Mouse (Mus musculus) heart, embryonic 12.5 days (tissue): ENCODE results near the gene Grem1. TPM values are rescaled to one million over a fixed set of nuclear protein-coding genes. Genes with fewer than 3 reads are reported as not detected.

Source experiments
- ATAC-seq: fragments of 200-750 bp; cut with Nextera tagmentation; 2 replicates; pipeline ENCODE4 v1.8.0; 2017; ENCODE audit warnings: moderate TSS enrichment, moderate library complexity; ENCODE audit not compliant: insufficient number of reproducible peaks, low FRiP score
- H3K27ac ChIP-seq: fragments of 300-500 bp; sonication (generic); 2 replicates; pipeline ENCODE4 v1.5.1; 2016; ENCODE audit warnings: mild to moderate bottlenecking, moderate library complexity; ENCODE audit not compliant: poor library complexity, severe bottlenecking
- H3K27me3 ChIP-seq: fragments of 300-500 bp; sonication (generic); replicated peaks from 2 replicates; pipeline ENCODE4 v1.6.1; 2016; ENCODE audit warnings: mild to moderate bottlenecking, moderate library complexity
- H3K36me3 ChIP-seq: fragments of 300-500 bp; sonication (generic); 2 replicates; pipeline ENCODE4 v1.6.1; 2016; ENCODE audit warnings: mild to moderate bottlenecking, moderate library complexity
- H3K4me1 ChIP-seq: fragments of 300-500 bp; sonication (generic); replicated peaks from 2 replicates; pipeline ENCODE4 v1.6.1; 2016; ENCODE audit warnings: mild to moderate bottlenecking
- H3K4me2 ChIP-seq: fragments of 300-500 bp; sonication (generic); 2 replicates; pipeline ENCODE4 v1.6.1; 2016; ENCODE audit warnings: mild to moderate bottlenecking, moderate library complexity
- H3K4me3 ChIP-seq: fragments of 300-500 bp; sonication (generic); 2 replicates; pipeline ENCODE4 v1.5.1; 2016; ENCODE audit warnings: mild to moderate bottlenecking
- H3K9ac ChIP-seq: fragments of 300-500 bp; sonication (generic); 2 replicates; pipeline ENCODE4 v1.6.1; 2016; ENCODE audit warnings: mild to moderate bottlenecking, moderate library complexity
- H3K9me3 ChIP-seq: fragments of 300-500 bp; sonication (generic); replicated peaks from 2 replicates; pipeline ENCODE4 v1.6.1; 2016; ENCODE audit warnings: mild to moderate bottlenecking, moderate library complexity
- WGBS: fragments of 180-500 bp; shearing (Covaris S2); methylation state at CpG from one replicate; pipeline ENCODE4 v1.1.7; 2016; 5-methylcytosine and 5-hydroxymethylcytosine counted together
- polyA plus RNA-seq: library from polyadenylated mRNA; unstranded; fragments of >200 nt; fragmentation: Nextera tagmentation; extraction: Ambion mirVana; gene quantifications from 2 replicates; pipeline ENCODE4 v1.2.1, GENCODE M21; 2016

Grem1 gene
- polyA plus RNA-seq, 1 experiment from 2014 or later: not detected

- no peak overlapping the region for H3K4me3 ChIP-seq
- no peak overlapping the region for H3K9ac ChIP-seq
- no peak overlapping the region for H3K27ac ChIP-seq
- 41% methylated on average over 3 of the region's 3 CpGs for WGBS
- H3K36me3 ChIP-seq: no peaks in the 10 kb centered on the region
- 0 out of 2 replicates have a peak, but pooled peaks cover 3% of the 10 kb centered on the region for H3K27me3 ChIP-seq
- H3K4me1 ChIP-seq: no peaks in the 10 kb centered on the region
- H3K9me3 ChIP-seq: no peaks in the 10 kb centered on the region
- no peak for ATAC-seq
- H3K4me2 ChIP-seq: no peak overlapping the region
Observed at GRCm38 (mm10) chr2:113784851-113785250, 26.4 kb upstream of the Grem1 start.

DNA sequence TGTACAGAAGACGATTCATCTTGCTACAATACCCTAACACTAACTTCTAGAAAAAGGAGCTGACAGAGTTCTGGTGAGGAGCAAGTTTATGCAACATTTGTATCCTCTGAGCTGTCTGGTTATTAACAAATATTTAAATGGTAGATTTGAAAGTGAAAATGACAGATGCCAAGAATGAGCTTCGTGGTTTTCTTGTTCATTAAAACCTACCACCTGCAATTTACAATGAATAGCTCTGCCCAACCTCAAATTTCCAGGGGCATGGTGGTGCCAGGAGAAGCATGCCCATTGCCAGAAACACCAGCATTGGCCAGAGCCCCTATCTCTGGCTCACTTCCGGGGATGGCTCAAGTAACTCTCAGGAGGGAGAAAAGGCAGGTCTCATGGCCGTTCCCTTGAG is 23.1 kb upstream of the Grem1 start:
- Histone ChIP-seq H3K27me3 (0 out of 2 replicates have a peak, but pooled peaks cover 3% of the 10 kb centered on the region), H3K4me3 (no peak overlapping the region), H3K27ac (no peak overlapping the region), H3K36me3 (no peaks in the 10 kb centered on the region), H3K4me2 (no peak overlapping the region), H3K4me1 (no peaks in the 10 kb centered on the region), H3K9ac (no peak overlapping the region), H3K9me3 (no peaks in the 10 kb centered on the region)
- 71% methylated on average over 4 of the region's 4 CpGs for WGBS
- ATAC-seq: no peak

GRCm38 (mm10) chr2:113781107-113781506 is 22.7 kb upstream of the Grem1 start:
- H3K27me3 ChIP-seq: 0 out of 2 replicates have a peak, but pooled peaks cover 3% of the 10 kb centered on the region
- no peak overlapping the region for H3K9ac ChIP-seq
- no peak for ATAC-seq

DNA sequence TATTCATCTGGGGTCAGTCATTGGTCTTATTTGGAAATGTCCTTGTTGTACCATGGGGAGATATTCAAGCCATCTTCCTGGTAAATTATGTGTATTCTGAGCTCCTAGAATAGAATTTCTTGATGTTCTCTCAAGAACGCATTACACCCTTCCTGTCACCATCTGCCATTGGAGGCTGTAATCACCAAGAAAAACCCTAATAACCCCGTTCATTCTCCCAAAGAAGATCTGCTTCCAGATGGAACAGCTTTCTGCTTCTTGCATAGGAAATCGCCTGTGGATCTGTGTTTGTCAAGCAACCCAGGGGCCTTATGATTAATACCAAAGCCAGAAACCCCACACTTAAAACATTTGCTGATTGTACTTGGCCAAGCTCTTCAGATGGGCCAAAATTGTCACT is 20.9 kb upstream of the Grem1 start:
- H3K27ac ChIP-seq: no peak overlapping the region
- H3K4me3 ChIP-seq: no peak overlapping the region
- no peaks in the 10 kb centered on the region for H3K36me3 ChIP-seq
- ATAC-seq: no peak
- 0 out of 2 replicates have a peak, but pooled peaks cover 5% of the 10 kb centered on the region for H3K27me3 ChIP-seq
- H3K9ac ChIP-seq: no peak overlapping the region
- no peaks in the 10 kb centered on the region for H3K9me3 ChIP-seq
- 72% methylated on average over 3 of the region's 3 CpGs for WGBS
- no peak overlapping the region for H3K4me2 ChIP-seq
- H3K4me1 ChIP-seq: no peaks in the 10 kb centered on the region

More at GRCm38 (mm10) chr2:113781107-113781506, 22.7 kb upstream of the Grem1 start:
- H3K36me3 ChIP-seq: no peaks in the 10 kb centered on the region
- 73% methylated on average over 5 of the region's 5 CpGs for WGBS
- no peak overlapping the region for H3K27ac ChIP-seq
- no peaks in the 10 kb centered on the region for H3K9me3 ChIP-seq
- no peak overlapping the region for H3K4me2 ChIP-seq
- no peaks in the 10 kb centered on the region for H3K4me1 ChIP-seq
- H3K4me3 ChIP-seq: no peak overlapping the region

- H3K27me3 ChIP-seq: 0 out of 2 replicates have a peak, but pooled peaks cover 8% of the 10 kb centered on the region
- H3K4me3 ChIP-seq: no peak overlapping the region
- 62% methylated on average over 6 of the region's 6 CpGs for WGBS
Observed at GRCm38 (mm10) chr2:113778036-113778435, 19.6 kb upstream of the Grem1 start.

GRCm38 (mm10) chr2:113776297-113776696 is 17.9 kb upstream of the Grem1 start:
- Histone ChIP-seq H3K9ac (no peak overlapping the region), H3K27ac (no peak overlapping the region), H3K4me1 (no peaks in the 10 kb centered on the region), H3K9me3 (no peaks in the 10 kb centered on the region), H3K36me3 (no peaks in the 10 kb centered on the region), H3K27me3 (0 out of 2 replicates have a peak, but pooled peaks cover 8% of the 10 kb centered on the region), H3K4me3 (no peak overlapping the region), H3K4me2 (no peak overlapping the region)
- ATAC-seq: no peak
- WGBS: 63% methylated on average over 3 of the region's 3 CpGs

More at GRCm38 (mm10) chr2:113778036-113778435, 19.6 kb upstream of the Grem1 start:
- H3K9me3 ChIP-seq: no peaks in the 10 kb centered on the region
- no peak for ATAC-seq
- no peak overlapping the region for H3K9ac ChIP-seq
- H3K36me3 ChIP-seq: no peaks in the 10 kb centered on the region
- H3K27ac ChIP-seq: no peak overlapping the region
- H3K4me1 ChIP-seq: no peaks in the 10 kb centered on the region
- no peak overlapping the region for H3K4me2 ChIP-seq

DNA sequence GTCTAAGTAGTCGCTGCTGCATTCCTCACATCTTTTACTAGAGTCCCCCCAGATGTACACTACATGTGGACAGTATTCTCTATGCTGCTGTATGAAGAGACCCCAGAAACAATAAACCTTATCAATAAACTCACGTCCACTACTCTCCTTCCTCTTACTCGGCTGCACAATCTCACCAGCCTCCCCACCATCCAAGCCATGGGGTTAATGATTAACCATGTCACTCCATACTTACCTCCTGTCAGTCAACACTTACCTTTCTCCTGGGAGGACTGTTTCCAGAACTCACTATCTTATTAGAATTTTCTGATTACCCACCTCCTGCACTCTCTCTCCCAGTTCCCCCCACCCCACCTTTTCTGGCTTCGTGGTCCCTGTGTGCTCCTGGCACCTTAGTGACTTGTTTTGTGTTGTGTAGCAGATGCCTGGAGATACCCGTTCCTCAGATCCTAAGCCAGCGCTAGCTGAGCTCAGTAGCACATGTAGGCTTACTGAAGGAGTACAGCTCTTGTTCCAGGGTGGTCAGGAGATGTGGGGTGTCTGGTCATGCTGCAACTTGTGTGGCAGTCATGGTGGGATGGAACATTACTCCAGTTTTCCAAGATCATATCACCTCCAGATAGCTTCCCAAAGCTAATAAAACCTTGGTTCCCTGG is 15.8 kb upstream of the Grem1 start:
- H3K36me3 ChIP-seq: no peaks in the 10 kb centered on the region
- H3K4me1 ChIP-seq: no peaks in the 10 kb centered on the region
- H3K4me2 ChIP-seq: no peak overlapping the region
- no peak overlapping the region for H3K4me3 ChIP-seq
- 0 out of 2 replicates have a peak, but pooled peaks cover 4% of the 10 kb centered on the region for H3K27me3 ChIP-seq
- 51% methylated on average over 6 of the region's 6 CpGs for WGBS
- no peaks in the 10 kb centered on the region for H3K9me3 ChIP-seq
- no peak for ATAC-seq
- H3K27ac ChIP-seq: no peak overlapping the region
- no peak overlapping the region for H3K9ac ChIP-seq

- ATAC-seq: no peak
- 68% methylated on average over 8 of the region's 8 CpGs for WGBS
Observed at GRCm38 (mm10) chr2:113768541-113769303, 10.3 kb upstream of the Grem1 start.

DNA sequence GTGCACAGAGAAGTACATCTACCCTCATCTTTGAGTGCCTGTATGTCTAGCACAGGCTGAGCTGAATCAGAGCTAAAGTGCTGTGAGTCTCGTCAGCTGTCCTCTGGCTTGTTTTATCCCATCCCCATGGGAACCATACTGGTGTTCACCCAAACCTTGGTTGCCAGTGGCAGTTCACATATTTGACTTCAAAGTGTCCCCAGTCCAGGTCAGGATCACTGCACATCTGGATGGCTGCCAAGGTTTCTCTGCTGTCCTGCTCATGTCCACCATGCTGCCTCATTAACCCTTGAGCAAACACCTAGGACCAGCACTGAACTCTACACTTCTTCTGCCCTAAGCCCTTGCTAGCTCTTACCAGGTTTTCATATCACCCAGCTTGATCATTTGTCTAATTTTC is 7.4 kb upstream of the Grem1 start:
- Histone ChIP-seq H3K4me2 (no peak overlapping the region), H3K4me3 (no peak overlapping the region), H3K4me1 (no peaks in the 10 kb centered on the region), H3K9me3 (no peaks in the 10 kb centered on the region), H3K27me3 (peaks cover 11% of the 10 kb centered on the region), H3K36me3 (no peaks in the 10 kb centered on the region), H3K27ac (no peak overlapping the region), H3K9ac (no peak overlapping the region)
- 35% methylated on average over 1 of the region's 1 CpGs for WGBS
- no peak for ATAC-seq

More at GRCm38 (mm10) chr2:113768541-113769303, 10.3 kb upstream of the Grem1 start:
- Histone ChIP-seq H3K27ac (no peak overlapping the region), H3K4me1 (no peaks in the 10 kb centered on the region), H3K4me3 (no peak overlapping the region), H3K9me3 (no peaks in the 10 kb centered on the region), H3K4me2 (no peak overlapping the region), H3K27me3 (no peaks in the 10 kb centered on the region), H3K9ac (no peak overlapping the region), H3K36me3 (no peaks in the 10 kb centered on the region)

DNA sequence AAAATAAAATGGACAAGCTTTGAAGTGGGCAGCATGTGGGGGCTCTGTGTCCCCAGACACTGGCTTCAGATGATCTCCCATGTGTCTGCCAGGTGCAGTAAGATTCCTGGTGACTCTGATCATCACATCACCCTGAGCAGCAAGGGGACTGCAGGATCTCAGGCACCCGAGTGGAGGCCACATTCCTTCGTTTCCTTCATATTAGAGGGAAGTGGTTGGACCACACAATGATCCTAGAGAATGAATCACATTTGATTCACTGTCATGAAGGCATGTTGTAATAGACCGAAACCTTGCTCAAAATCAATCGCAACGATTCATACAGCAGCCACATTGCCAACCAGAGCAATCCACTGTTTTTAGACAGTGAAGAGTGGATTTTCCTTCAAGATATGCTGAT is 6.5 kb upstream of the Grem1 start:
- no peaks in the 10 kb centered on the region for H3K4me1 ChIP-seq
- H3K4me2 ChIP-seq: no peak overlapping the region
- no peak overlapping the region for H3K4me3 ChIP-seq
- ATAC-seq: no peak
- H3K27me3 ChIP-seq: peaks cover 20% of the 10 kb centered on the region
- 71% methylated on average over 5 of the region's 5 CpGs for WGBS
- no peaks in the 10 kb centered on the region for H3K36me3 ChIP-seq
- no peaks in the 10 kb centered on the region for H3K9me3 ChIP-seq
- H3K27ac ChIP-seq: no peak overlapping the region
- no peak overlapping the region for H3K9ac ChIP-seq

- Histone ChIP-seq H3K4me3 (peak overlapping the region; percentile 47), H3K9ac (no peak overlapping the region), H3K27me3 (peaks cover 69% of the 10 kb centered on the region), H3K27ac (no peak overlapping the region), H3K4me1 (peaks cover 23% of the 10 kb centered on the region), H3K9me3 (no peaks in the 10 kb centered on the region), H3K4me2 (peak overlapping the region; percentile 83), H3K36me3 (no peaks in the 10 kb centered on the region)
- ATAC-seq: no peak
- WGBS: under 1% methylated on average over 47 of the region's 47 CpGs
Observed at GRCm38 (mm10) chr2:113757525-113758310, 728 bp downstream of the Grem1 start.
